Mouse (Mus musculus) intestine, embryonic 15.5 days (tissue): Measurements from ENCODE around the gene Psen1. TPM values are rescaled to one million over a fixed set of nuclear protein-coding genes. Genes with fewer than 3 reads are reported as not detected.

Source experiments
- ATAC-seq: fragments of 200-750 bp; cut with Nextera tagmentation; 2 replicates; pipeline ENCODE4 v1.8.0; 2017; ENCODE audit warnings: moderate TSS enrichment, moderate library complexity
- H3K27ac ChIP-seq: fragments of 300-500 bp; sonication (generic); 2 replicates; pipeline ENCODE4 v1.5.1; 2015; ENCODE audit warnings: mild to moderate bottlenecking, inconsistent platforms
- H3K27me3 ChIP-seq: fragments of 300-500 bp; sonication (generic); replicated peaks from 2 replicates; pipeline ENCODE4 v1.6.1; 2015; ENCODE audit warnings: inconsistent platforms
- H3K36me3 ChIP-seq: fragments of 300-500 bp; sonication (generic); 2 replicates; pipeline ENCODE4 v1.6.1; 2015; ENCODE audit warnings: inconsistent platforms
- H3K4me1 ChIP-seq: fragments of 300-500 bp; sonication (generic); replicated peaks from 2 replicates; pipeline ENCODE4 v1.6.1; 2015; ENCODE audit warnings: inconsistent platforms
- H3K4me2 ChIP-seq: fragments of 300-500 bp; sonication (generic); replicated peaks from 2 replicates; pipeline ENCODE4 v1.6.1; 2015; ENCODE audit warnings: mild to moderate bottlenecking, inconsistent platforms
- H3K4me3 ChIP-seq: fragments of 300-500 bp; sonication (generic); replicated peaks from 2 replicates; pipeline ENCODE4 v1.5.1; 2015; ENCODE audit warnings: inconsistent platforms
- H3K9ac ChIP-seq: fragments of 300-500 bp; sonication (generic); 2 replicates; pipeline ENCODE4 v1.6.1; 2015; ENCODE audit warnings: inconsistent platforms
- H3K9me3 ChIP-seq: fragments of 300-500 bp; sonication (generic); 2 replicates; pipeline ENCODE4 v1.6.1; 2016; ENCODE audit warnings: inconsistent platforms
- WGBS: fragments of 180-500 bp; shearing (Covaris S2); methylation state at CpG from one replicate; pipeline ENCODE4 v1.1.7; 2015; 5-methylcytosine and 5-hydroxymethylcytosine counted together
- polyA plus RNA-seq: library from polyadenylated mRNA; unstranded; fragments of >200 nt; fragmentation: Nextera tagmentation; extraction: Ambion mirVana; gene quantifications from 2 replicates; pipeline ENCODE4 v1.2.1, GENCODE M21; 2015

Psen1 gene
- polyA plus RNA-seq, 1 experiment from 2014 or later = 85.1 TPM

GRCm38 (mm10) chr12:83701608-83702007 lies 13.7 kb downstream of the Psen1 start:
- Histone ChIP-seq H3K4me2 (no peak overlapping the region), H3K27ac (no peak overlapping the region), H3K27me3 (no peaks in the 10 kb centered on the region), H3K4me3 (no peak overlapping the region), H3K9ac (no peak overlapping the region), H3K4me1 (peaks cover 16% of the 10 kb centered on the region), H3K36me3 (peaks cover 4% of the 10 kb centered on the region; the same call in 1 of the 2 replicates), H3K9me3 (no peaks in the 10 kb centered on the region)
- WGBS = 95% methylated on average over 7 of the region's 7 CpGs
- no peak for ATAC-seq

GRCm38 (mm10) chr12:83702796-83703195 lies 14.8 kb downstream of the Psen1 start:
- Histone ChIP-seq H3K4me3 (no peak overlapping the region), H3K36me3 (peaks cover 4% of the 10 kb centered on the region; the same call in 1 of the 2 replicates), H3K9ac (no peak overlapping the region), H3K4me1 (peaks cover 16% of the 10 kb centered on the region), H3K27me3 (no peaks in the 10 kb centered on the region), H3K4me2 (no peak overlapping the region), H3K27ac (no peak overlapping the region), H3K9me3 (no peaks in the 10 kb centered on the region)
- 88% methylated on average over 4 of the region's 4 CpGs for WGBS
- no peak for ATAC-seq

GRCm38 (mm10) chr12:83706951-83707350 lies 19.0 kb downstream of the Psen1 start:
- WGBS = 78% methylated on average over 4 of the region's 4 CpGs
- peak overlapping the region; percentile 82; the same call in 1 of the 2 replicates for H3K27ac ChIP-seq

DNA sequence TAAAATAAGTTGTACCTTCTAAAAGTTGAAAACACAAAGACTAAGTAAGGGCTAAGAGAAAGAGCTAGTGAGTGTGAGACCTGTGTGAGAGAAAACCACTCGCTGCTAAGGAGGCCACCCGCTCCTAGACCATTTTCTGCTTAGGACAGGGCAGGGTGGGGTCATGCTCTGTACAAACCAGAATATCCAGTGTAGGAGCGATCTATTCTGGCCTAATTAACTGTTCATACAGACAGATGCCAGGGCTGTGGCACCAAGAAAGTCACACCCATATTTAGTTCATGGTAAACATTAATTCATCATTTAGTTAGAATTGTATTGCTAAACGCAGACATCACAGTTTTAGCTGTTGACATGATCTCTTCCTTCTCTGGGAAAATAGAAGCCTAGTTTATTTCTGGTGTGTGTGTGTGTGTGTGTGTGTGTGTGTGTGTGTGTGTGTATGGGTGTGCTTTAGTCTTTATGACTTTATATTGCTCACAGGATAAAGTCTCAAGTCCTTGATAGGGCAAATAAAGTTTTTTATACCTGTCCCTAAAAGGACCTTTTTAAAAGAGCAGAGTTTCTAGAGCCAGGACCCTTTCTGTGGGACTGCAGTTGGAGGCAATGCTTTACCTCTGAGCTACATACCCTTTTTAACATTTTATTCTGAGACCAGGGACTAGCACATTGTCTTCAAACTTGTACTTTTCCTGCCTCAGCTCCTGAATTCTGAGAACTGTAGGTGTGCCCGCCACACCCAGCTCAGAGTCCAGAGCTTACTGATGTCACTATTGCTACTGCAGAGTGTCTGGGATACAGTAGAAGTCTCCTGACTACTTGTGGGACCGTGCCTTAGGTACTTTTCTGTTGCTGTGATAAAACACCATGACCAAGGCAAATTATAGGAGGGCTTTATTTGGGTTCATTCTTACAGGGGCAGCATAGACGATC lies 20.5 kb downstream of the Psen1 start:
- H3K4me2 ChIP-seq = peak overlapping the region; percentile 9; the same call in 1 of the 2 replicates
- no peaks in the 10 kb centered on the region for H3K9me3 ChIP-seq
- no peaks in the 10 kb centered on the region for H3K27me3 ChIP-seq
- 54% methylated on average over 7 of the region's 7 CpGs for WGBS
- no peaks in the 10 kb centered on the region for H3K4me1 ChIP-seq
- H3K4me3 ChIP-seq = no peak overlapping the region
- ATAC-seq = peak; percentile 93
- no peak overlapping the region for H3K9ac ChIP-seq
- 0 out of 2 replicates have a peak, but pooled peaks cover 4% of the 10 kb centered on the region for H3K36me3 ChIP-seq
- H3K27ac ChIP-seq = peak overlapping the region; percentile 82

More at GRCm38 (mm10) chr12:83706951-83707350, 19.0 kb downstream of the Psen1 start:
- no peaks in the 10 kb centered on the region for H3K9me3 ChIP-seq
- no peaks in the 10 kb centered on the region for H3K27me3 ChIP-seq
- ATAC-seq = no peak
- no peaks in the 10 kb centered on the region for H3K4me1 ChIP-seq
- no peak overlapping the region for H3K9ac ChIP-seq
- no peak overlapping the region for H3K4me3 ChIP-seq
- no peak overlapping the region for H3K4me2 ChIP-seq
- H3K36me3 ChIP-seq = no peaks in the 10 kb centered on the region

DNA sequence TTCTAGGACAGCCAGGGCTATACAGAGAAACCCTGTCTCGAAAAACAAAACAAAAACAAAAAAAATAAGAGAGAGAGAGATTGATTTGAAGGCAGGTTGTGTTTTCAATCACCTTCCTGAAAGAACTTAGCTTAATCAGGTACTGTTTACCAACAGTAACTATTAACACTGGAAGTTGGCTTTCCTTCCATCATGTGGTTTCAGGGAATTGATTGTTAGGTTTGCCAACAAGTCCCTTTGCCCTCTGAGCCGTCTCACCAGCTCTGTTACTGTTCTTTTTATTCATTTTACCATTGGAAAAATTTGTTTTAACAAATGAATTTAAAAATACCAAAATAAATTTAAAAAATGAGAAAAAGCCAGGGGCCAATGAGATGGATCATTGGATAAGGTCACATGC lies 22.0 kb downstream of the Psen1 start:
- Histone ChIP-seq H3K9me3 (no peaks in the 10 kb centered on the region), H3K4me2 (no peak overlapping the region), H3K4me1 (no peaks in the 10 kb centered on the region), H3K27ac (no peak overlapping the region), H3K9ac (no peak overlapping the region), H3K36me3 (0 out of 2 replicates have a peak, but pooled peaks cover 4% of the 10 kb centered on the region), H3K27me3 (no peaks in the 10 kb centered on the region), H3K4me3 (no peak overlapping the region)
- 79% methylated on average over 2 of the region's 2 CpGs for WGBS
- no peak for ATAC-seq

GRCm38 (mm10) chr12:83713749-83714148 lies 25.8 kb downstream of the Psen1 start:
- H3K27me3 ChIP-seq = no peaks in the 10 kb centered on the region
- no peaks in the 10 kb centered on the region for H3K4me1 ChIP-seq
- no peak overlapping the region for H3K4me2 ChIP-seq
- no peak overlapping the region for H3K27ac ChIP-seq
- WGBS = 44% methylated on average over 2 of the region's 2 CpGs
- peak; percentile 25; the same call in 1 of the 2 replicates for ATAC-seq
- peaks cover 13% of the 10 kb centered on the region; the same call in 1 of the 2 replicates for H3K36me3 ChIP-seq
- H3K9me3 ChIP-seq = no peaks in the 10 kb centered on the region
- no peak overlapping the region for H3K4me3 ChIP-seq
- no peak overlapping the region for H3K9ac ChIP-seq

DNA sequence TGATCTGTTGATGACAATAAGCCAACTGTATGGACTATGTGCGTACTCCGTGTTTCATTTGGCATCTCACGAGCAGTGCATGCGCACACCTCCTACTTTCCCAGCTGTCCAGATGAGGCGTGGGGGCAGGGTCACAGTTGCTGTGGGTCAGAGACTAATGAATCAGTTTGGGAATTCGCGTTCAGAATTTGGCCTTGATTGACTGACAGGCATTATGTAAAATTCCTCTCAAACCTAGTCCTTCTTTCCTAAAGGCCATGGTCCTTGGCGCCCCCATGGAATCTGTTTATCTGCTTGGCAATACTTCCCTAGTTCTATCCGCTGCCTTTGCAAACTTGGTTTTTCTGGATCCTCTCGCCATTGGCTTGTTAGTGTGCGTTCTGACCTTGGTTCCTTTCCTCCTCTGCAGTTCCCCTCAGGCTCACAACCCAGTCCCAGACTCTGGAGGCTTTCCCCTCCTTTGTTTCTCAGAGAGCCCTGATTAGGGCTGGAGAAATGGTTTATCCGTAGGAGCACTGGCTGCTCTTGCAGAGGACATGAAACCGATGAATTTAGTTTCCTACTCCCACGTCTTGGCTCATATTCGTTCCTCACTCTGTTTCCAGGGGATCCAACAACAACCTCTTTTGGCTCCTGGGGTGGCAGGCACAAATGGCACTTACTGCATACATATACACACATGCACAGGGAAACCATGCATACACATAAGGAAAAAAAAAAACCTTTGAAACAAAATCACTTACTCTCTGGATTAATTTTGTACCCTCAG lies 28.6 kb downstream of the Psen1 start:
- H3K9me3 ChIP-seq = no peaks in the 10 kb centered on the region
- WGBS = 87% methylated on average over 15 of the region's 15 CpGs
- peaks cover 5% of the 10 kb centered on the region; the same call in 1 of the 2 replicates for H3K4me1 ChIP-seq
- no peak overlapping the region for H3K9ac ChIP-seq
- no peak overlapping the region for H3K27ac ChIP-seq
- no peak overlapping the region for H3K4me3 ChIP-seq
- ATAC-seq = no peak
- H3K36me3 ChIP-seq = peaks cover 17% of the 10 kb centered on the region
- no peak overlapping the region for H3K4me2 ChIP-seq
- no peaks in the 10 kb centered on the region for H3K27me3 ChIP-seq

DNA sequence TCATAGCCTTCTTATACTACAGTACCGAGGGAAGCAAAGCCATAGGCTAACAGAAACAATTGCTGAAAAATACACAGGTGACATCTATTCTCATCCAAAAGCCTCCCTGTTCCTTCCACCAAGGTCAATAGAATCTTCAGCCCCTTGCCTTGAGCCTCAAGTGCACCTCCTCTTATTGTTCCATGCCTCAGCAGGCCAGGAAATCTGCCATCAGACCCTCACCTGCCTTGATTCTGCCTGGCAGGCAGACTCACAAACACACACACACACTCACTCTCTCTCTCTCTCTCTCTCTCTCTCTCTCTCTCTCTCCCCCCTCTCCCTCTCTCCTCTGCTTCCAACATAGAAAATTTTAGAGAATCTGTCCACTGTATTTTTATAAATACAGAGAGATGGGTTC lies 31.5 kb downstream of the Psen1 start:
- Histone ChIP-seq H3K4me1 (peaks cover 5% of the 10 kb centered on the region; the same call in 1 of the 2 replicates), H3K27me3 (no peaks in the 10 kb centered on the region), H3K4me3 (no peak overlapping the region), H3K4me2 (no peak overlapping the region), H3K9me3 (no peaks in the 10 kb centered on the region), H3K36me3 (peaks cover 17% of the 10 kb centered on the region), H3K9ac (no peak overlapping the region), H3K27ac (no peak overlapping the region)
- no peak for ATAC-seq
- WGBS = 100% methylated on average over 1 of the region's 1 CpGs

DNA sequence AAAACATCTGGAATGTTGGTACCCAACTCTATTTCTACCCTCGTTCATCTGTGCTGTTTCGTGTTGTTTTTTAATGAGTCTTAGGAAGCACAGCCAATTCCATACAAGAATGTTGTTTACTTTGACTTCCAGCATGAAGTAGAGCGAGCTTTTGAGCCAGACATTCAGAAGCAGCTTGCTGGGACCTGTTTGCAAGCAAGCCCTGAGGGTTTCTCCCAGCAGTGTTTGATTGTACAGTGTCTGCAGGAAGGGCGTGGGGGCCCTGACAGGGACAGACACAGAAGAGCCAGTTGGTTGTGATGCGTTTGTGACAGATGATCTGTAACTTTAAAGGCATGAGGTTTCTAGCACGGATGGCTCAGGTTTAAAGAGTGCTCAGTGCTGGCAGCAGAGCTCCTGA lies 33.3 kb downstream of the Psen1 start:
- no peak overlapping the region for H3K4me2 ChIP-seq
- H3K36me3 ChIP-seq = peaks cover 14% of the 10 kb centered on the region
- peak overlapping the region; percentile 67 for H3K27ac ChIP-seq
- no peaks in the 10 kb centered on the region for H3K27me3 ChIP-seq
- no peak overlapping the region for H3K4me3 ChIP-seq
- peaks cover 5% of the 10 kb centered on the region; the same call in 1 of the 2 replicates for H3K4me1 ChIP-seq
- no peak overlapping the region for H3K9ac ChIP-seq
- 37% methylated on average over 6 of the region's 6 CpGs for WGBS
- ATAC-seq = peak; percentile 27; the same call in 1 of the 2 replicates
- no peaks in the 10 kb centered on the region for H3K9me3 ChIP-seq

DNA sequence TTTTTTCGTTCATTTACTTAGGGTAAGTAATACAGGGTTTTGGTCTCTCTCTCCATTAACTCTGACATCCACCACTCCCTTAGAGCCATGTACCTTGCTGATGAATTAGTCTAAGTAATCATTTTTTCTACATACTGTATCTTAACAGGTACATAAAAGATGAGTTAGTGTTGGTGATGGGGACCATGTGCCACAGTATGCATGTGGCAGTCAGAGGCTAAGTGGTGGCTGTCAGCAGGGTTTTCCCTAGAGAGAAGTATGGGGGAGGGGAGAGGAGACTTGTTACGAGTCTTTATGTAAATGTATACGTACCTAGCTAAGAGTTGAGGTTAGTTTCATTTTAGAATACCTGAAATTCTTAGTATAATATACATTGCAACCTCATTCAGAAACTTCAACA lies 35.1 kb downstream of the Psen1 start:
- Histone ChIP-seq H3K36me3 (peaks cover 16% of the 10 kb centered on the region), H3K4me3 (no peak overlapping the region), H3K9ac (no peak overlapping the region), H3K9me3 (no peaks in the 10 kb centered on the region), H3K4me1 (peaks cover 5% of the 10 kb centered on the region; the same call in 1 of the 2 replicates), H3K4me2 (no peak overlapping the region), H3K27ac (no peak overlapping the region), H3K27me3 (no peaks in the 10 kb centered on the region)
- 86% methylated on average over 3 of the region's 3 CpGs for WGBS
- ATAC-seq = no peak

- peak; percentile 83 for ATAC-seq
- Histone ChIP-seq H3K27ac (peak overlapping the region; percentile 75), H3K4me2 (no peak overlapping the region), H3K9me3 (no peaks in the 10 kb centered on the region), H3K36me3 (peaks cover 24% of the 10 kb centered on the region), H3K9ac (no peak overlapping the region), H3K4me3 (no peak overlapping the region), H3K4me1 (no peaks in the 10 kb centered on the region), H3K27me3 (no peaks in the 10 kb centered on the region)
- 56% methylated on average over 12 of the region's 12 CpGs for WGBS
Observed at GRCm38 (mm10) chr12:83726510-83727308, 38.8 kb downstream of the Psen1 start.
